Mouse (Mus musculus): ENCODE measurements around the gene Kmo.

GRCm38 (mm10) chr1:175637677-175638076 lies 17.5 kb downstream of the Kmo start:
- TF ChIP-seq CTCF (IDR thresholded peaks at IDR 0.05; ENCODE audit: low read depth): no peak
- no peak for TF ChIP-seq EP300 (IDR thresholded peaks at IDR 0.05; ENCODE audit: low read depth)

Measured in liver, postnatal 0 days (tissue).